Mouse (Mus musculus) thymus, adult 18-20 months (tissue): ENCODE results near the gene Ghrh.

Experiments used
- DNase-seq, 2 experiments: peaks; one replicate each; pipeline ENCODE4 v3.0.0; 2022; ENCODE audit warnings: mixed read lengths in 2 of 2

The Ghrh gene

DNA sequence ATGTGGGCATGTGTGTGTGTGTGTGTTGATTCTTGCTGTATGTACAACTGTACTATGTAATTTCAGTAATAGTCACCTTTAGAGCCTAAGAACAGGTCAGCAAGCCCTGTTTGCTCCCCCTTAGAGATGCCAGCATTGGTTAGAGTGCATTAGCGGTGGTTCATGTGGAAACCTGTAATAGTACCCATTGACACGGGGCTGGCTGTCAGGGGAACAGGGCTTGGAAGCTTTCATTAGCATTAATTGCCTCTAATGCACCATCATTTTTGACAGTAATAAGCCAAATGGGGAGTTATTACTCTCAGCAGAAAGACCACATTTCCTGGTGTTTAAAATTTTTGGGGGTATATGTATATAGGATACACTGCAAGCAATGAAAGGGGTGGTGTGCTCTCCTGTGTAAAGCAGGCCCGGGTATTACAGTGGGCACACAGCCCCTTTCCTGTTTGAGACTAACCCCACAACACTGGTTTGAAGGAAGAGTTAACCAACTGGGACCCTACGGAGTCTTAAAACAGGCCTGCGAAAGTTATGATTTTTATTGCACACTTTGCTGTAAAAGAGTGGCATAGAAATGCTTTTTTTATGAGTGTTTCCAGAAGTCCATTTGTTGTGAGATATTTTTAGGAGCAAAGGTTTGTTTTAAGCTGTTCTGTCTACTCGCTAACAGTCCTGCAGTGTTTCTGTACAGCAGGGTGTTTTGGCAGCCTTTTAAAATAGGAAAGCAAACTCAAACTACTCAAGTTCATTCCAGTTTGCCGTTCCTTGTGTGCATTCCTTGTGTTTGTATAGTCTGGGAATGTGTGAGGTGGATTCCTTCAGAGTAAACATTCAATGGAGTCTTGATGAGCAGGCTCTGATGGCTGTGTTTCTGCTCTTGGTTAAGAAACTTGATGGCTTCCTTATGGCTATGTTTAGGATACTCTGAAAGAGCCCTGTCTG, 40.9 kb downstream of the Ghrh start:
- no peak for DNase-seq

- no peak for DNase-seq
Observed at GRCm38 (mm10) chr2:157303096-157303495, 44.2 kb downstream of the Ghrh start.

DNA sequence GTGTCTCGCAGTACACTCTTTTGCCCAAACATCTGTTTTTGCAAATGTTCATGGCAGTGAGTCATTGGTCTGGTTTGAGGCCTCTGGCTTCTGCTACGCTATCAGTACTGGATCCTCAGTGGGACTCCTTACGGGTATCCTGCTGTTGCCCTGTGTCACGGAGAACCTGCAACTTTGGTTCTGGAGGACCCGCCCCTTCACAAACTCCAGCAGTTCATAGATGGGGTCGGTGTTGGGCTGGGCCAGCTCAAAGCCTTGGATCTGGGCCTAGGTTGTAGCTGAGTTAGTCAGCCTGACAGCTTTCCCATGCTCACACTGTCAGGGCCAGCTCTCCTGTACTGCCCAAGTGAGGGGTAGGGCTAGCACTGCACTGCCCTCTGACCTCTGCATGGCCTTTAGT, 47.3 kb downstream of the Ghrh start:
- DNase-seq: no peak

DNA sequence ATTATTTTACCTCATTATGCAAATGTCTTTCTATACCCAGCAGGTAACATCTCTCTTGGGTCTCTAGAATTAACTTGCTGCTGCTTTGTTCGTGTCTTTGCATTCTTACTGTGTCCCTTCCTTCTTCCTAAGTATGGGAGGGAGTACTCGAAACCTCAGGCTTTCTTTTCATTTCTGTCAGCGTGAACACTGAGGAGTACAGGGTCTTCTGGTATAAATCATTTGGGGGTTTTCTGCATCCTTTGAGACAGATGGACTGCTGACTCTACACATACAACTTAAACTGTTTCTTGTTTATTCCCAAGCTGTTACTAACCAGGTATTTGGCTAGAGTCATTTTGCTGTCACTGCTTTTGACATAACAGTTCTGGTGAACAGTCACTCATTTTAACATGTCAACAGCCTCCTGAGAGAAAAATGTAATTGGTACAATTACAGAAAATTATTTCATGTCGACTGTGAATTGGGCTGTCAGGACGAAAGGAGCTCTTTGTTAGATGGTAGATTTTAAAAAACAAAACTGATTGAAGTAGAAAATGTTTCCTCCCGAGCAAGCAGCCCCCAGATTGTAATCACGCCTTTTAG, 51.1 kb downstream of the Ghrh start:
- DNase-seq: no peak

- peak; percentile 13 to 15 for DNase-seq
Observed at GRCm38 (mm10) chr2:157292093-157292492, 55.2 kb downstream of the Ghrh start.

GRCm38 (mm10) chr2:157288996-157289395, 58.3 kb downstream of the Ghrh start:
- no peak for DNase-seq

- peak in 1 of 2 experiments; percentile 15 for DNase-seq
Observed at GRCm38 (mm10) chr2:157287542-157287941, 59.8 kb downstream of the Ghrh start.

DNA sequence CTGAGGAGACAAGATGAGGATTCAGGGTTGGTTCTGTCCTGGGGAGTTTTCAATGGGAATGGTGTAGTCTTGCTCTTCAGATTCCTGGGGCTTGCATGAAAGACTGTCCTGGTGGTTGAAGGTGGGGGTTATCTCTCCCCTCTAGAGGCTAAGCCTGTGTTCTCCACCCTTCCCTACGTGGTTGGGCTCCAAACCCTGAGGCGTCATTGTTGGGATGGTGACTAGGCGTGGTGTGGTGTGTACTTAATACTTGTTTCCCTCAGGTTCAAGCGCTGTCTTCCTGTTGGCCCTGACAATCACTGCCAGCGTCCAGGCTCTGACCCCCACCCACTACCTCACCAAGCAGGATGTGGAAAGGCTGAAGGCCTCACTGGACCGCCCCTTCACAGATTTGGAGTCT, 64.0 kb downstream of the Ghrh start:
- DNase-seq: no peak
